Mouse (Mus musculus) Patski (cell line): ENCODE measurements around the gene Slc9b1. TPM values are rescaled to one million over a fixed set of nuclear protein-coding genes. Genes with fewer than 3 reads are reported as not detected.

ENCODE experiments used
- ATAC-seq: fragments of 100-300 bp; one replicate; pipeline ENCODE4 v1.8.0; 2021
- CTCF ChIA-PET: fragments of 350-600 bp; sonication (Branson Sonifier 250); formaldehyde crosslinking; loops from one replicate; lab custom pipeline; 2022; ENCODE audit warnings: inconsistent platforms; lab: Charles Lee
- POLR2A ChIA-PET: fragments of 350-600 bp; sonication (Branson Sonifier 250); formaldehyde crosslinking; loops from one replicate; lab custom pipeline; 2022; ENCODE audit warnings: antibody characterized with exemption, inconsistent platforms; lab: Charles Lee
- DNase-seq: peaks from one replicate; pipeline ENCODE4 v3.0.0-alpha.2; 2011; ENCODE audit warnings: low read depth, low spot score
- H3K27me3 ChIP-seq: fragments of 371-371 bp; one replicate; pipeline ENCODE4 v1.5.1; 2021
- CTCF ChIP-seq: fragments of 100-300 bp; IDR thresholded peaks from one replicate; pipeline ENCODE4 v1.5.1; 2021
- in situ Hi-C: fragments of 300-500 bp; cut with MboI; formaldehyde crosslinking; loops from 3 replicates; pipeline ENCODE4 v1.11.1; 2018; ENCODE audit warnings: low pct_unique_long_range_greater_than_20kb, mixed read lengths
- polyA plus RNA-seq: library from polyadenylated mRNA; unstranded; gene quantifications from one replicate; pipeline ENCODE4 v1.2.3, GENCODE M21; 2021

Slc9b1 gene
- polyA plus RNA-seq, 1 experiment from 2014 or later, result not detected

DNA sequence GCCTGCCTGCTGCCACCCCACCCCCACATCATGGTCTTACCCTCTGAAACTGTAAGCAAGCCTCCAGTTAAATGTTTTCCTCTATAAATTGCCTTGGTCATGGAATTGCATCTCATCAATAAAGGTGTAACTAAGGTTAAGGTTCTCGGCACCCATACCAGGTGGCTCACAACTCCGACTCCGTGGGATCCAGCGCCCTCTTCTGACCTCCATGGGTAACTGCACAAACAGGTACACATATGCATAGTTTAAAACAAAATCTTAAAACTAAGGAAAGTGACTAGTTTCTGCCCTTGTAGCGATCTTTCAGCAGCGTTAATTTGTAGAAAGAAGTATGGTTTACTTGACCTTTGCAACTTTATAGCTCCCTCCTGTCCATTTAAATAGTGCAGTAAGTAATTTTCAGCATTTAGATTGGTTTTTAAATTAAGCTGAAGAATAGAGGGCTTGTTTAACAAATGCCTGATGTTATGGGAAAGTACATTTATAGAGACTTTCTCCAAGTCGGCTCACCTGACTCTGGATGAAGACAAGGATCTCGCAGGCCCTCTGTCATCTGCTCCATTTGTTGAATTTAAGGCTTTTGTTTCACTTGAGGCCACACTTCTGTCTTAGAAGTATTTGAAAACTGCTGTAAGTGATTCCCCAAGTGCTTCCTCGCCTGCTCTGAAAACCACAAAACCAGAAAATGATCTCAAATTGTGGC lies 32.0 kb upstream of the Slc9b1 start:
- no peaks in the 10 kb centered on the region for H3K27me3 ChIP-seq
- DNase-seq, result no peak
- ATAC-seq, result no peak
- in situ Hi-C loops, result no loop called here
- ChIA-PET POLR2A (no interaction called here), CTCF (interaction anchor here (0.9 to 1.4 kb wide), 5 partner anchors 11 to 27 kb away, joined by 3 to 7 read pairs (median 4); no protein-coding TSS in a partner anchor)
- no peak for TF ChIP-seq CTCF

DNA sequence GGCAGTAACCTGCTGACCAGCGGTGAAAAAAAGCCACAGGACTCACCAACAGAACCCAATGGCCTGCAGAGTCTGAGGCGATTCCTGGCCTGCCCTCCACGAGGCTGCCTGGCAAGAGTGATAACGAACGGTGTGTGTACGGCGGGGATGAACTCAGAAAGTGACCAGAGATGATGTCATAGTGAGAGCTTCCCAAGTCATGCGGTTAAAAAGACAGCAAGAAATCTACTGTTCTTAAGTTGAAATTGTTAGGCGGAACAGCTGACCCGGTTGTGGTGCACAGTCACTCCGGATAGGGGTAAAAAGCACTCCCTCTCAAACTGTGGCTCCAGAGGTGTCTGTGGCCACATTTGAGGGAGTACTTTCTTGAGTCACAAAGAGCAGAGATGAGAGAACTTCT lies 29.5 kb upstream of the Slc9b1 start:
- ChIA-PET CTCF (interaction anchor here (1.3 kb wide), 1 partner anchor 11 kb away, joined by 3 read pairs; the partner anchor contains the start of gene Slc9b2), POLR2A (interaction anchor here (1.0 kb wide), 1 partner anchor 10 kb away, joined by 3 read pairs; no protein-coding TSS in a partner anchor)
- peak; percentile 4 for ATAC-seq
- DNase-seq, result no peak
- H3K27me3 ChIP-seq, result no peaks in the 10 kb centered on the region
- in situ Hi-C loops, result no loop called here
- no peak for TF ChIP-seq CTCF

DNA sequence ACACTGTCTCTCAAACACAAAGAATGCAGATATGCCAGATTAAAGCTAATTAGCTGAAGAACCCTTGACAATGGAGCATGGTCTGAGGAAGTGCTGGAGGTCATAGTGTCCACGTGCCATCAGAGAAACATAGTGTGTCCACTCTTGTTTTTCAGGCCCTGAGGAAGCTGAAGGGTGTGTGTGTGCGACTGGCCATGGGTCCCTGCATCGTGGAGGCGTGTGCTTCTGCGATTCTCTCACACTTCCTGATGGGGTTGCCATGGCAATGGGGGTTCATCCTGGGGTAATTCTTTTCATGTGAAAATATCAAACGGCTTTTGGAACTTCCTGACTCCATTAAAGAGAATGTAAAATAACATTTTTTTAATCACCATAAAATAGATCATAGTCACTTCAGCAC lies 23.5 kb upstream of the Slc9b1 start:
- CTCF ChIA-PET, result interaction anchor here (1.0 to 1.7 kb wide), 2 partner anchors 13 to 34 kb away, joined by 3 to 5 read pairs; no protein-coding TSS in a partner anchor
- TF ChIP-seq CTCF, result no peak
- ATAC-seq, result no peak
- in situ Hi-C loops, result no loop called here
- no peak for DNase-seq
- POLR2A ChIA-PET, result no interaction called here
- H3K27me3 ChIP-seq, result no peaks in the 10 kb centered on the region

DNA sequence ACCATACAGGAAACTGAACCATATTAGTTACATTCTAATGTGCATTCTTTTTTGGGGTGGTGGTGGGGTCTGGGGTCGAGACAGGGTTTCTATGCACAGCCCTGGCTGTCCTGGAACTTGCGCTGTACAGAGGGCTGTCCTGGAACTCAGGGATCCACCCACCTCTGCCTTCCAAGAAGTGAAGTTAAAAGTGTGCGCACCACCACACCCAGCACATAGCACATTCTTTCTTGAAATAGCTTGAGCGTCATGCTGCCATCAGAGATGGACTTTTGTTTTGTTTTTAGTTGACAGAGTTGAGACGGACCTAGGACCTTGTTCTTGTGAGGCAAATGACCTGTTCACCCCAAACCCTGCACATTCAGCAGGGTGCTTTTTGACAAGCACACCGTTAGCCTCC lies 20.7 kb upstream of the Slc9b1 start:
- CTCF ChIA-PET, result interaction anchor here (1.4 to 4.4 kb wide), 5 partner anchors 12 to 46 kb away, joined by 4 to 19 read pairs (median 7); partner anchors contain the start of gene Bdh2
- POLR2A ChIA-PET, result interaction anchor here (0.8 kb wide), 1 partner anchor 25 kb away, joined by 7 read pairs; no protein-coding TSS in a partner anchor
- TF ChIP-seq CTCF, result no peak
- ATAC-seq (no peak), DNase-seq (no peak)
- H3K27me3 ChIP-seq, result no peaks in the 10 kb centered on the region
- in situ Hi-C loops, result loop anchor here (5.0 kb wide), 1 partner anchor 35 kb away; no protein-coding TSS in a partner anchor

DNA sequence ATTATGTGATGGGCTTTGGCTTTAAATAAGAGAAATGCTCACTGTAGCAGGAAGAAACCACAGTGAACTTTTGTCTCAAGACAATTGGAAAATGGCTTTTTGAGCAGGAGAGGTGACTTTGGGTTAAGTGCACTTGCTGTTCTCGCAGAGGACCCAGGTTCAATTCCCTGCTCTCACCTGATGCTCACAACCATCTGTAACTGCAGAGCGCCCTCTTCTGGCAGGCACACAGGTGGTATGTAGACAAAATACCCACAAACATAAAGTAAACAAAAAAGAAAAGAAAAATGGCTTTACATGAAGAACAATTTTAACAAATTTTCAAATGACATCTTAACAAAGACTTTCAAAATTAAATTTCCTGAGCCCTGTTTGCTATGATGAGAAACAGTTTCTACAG lies 20.2 kb upstream of the Slc9b1 start:
- peak; percentile 74 for TF ChIP-seq CTCF
- ATAC-seq (no peak), DNase-seq (no peak)
- ChIA-PET POLR2A (no interaction called here), CTCF (interaction anchor here (0.7 to 4.4 kb wide), 11 partner anchors 8 to 47 kb away, joined by 3 to 19 read pairs (median 5); partner anchors contain the start of gene Bdh2)
- in situ Hi-C loops, result loop anchor here (5.0 kb wide), 1 partner anchor 35 kb away; no protein-coding TSS in a partner anchor
- H3K27me3 ChIP-seq, result no peaks in the 10 kb centered on the region

DNA sequence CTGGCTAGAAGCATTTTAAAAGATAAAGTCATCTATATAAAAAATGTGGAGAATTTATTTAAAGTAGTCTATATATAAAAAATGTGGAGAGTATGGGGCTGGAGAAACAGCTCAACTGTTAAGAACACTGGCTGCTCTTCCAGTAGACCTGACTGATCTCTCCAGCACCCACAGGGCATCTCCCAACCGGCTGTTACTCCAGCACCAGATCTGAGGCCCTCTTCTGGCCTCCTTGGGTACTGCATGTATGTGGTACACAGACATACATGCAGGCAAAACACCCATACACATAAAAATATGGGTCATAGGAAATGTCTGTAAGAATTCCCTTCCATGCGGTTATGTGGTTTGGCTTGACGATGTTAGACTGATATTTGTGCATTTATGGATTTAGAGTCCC lies 19.3 kb upstream of the Slc9b1 start:
- no peaks in the 10 kb centered on the region for H3K27me3 ChIP-seq
- TF ChIP-seq CTCF, result peak; percentile 92
- ChIA-PET CTCF (interaction anchor here (0.8 to 4.4 kb wide), 14 partner anchors 8 to 48 kb away, joined by 3 to 19 read pairs (median 4); partner anchors contain the start of gene Bdh2), POLR2A (interaction anchor here (0.8 kb wide), 1 partner anchor 48 kb away, joined by 3 read pairs; no protein-coding TSS in a partner anchor)
- ATAC-seq (peak; percentile 76), DNase-seq (no peak)
- in situ Hi-C loops, result loop anchor here (5.0 kb wide), 1 partner anchor 36 kb away; no protein-coding TSS in a partner anchor

DNA sequence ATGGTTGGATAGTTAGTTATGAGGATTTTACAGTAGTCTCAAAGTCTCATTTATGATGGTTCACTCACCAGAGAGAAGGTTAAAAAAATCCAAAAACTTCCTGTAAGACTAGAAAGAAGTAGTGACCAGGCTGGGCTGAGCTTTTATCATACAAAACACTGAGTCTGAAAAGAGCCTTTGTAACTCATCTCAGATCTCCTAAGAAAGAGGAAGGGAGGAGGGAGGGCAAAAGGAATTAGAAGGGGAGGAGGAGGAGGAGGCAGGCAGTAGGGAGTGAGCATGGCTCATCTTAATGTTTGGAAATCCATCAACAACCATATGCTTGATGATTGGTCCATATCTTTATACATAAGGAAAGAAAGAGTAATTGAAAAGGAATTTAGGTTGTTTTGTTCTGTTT lies 15.1 kb upstream of the Slc9b1 start:
- CTCF ChIA-PET, result no interaction called here
- ATAC-seq (no peak), DNase-seq (no peak)
- in situ Hi-C loops, result no loop called here
- no peaks in the 10 kb centered on the region for H3K27me3 ChIP-seq
- TF ChIP-seq CTCF, result no peak
- POLR2A ChIA-PET, result no interaction called here

DNA sequence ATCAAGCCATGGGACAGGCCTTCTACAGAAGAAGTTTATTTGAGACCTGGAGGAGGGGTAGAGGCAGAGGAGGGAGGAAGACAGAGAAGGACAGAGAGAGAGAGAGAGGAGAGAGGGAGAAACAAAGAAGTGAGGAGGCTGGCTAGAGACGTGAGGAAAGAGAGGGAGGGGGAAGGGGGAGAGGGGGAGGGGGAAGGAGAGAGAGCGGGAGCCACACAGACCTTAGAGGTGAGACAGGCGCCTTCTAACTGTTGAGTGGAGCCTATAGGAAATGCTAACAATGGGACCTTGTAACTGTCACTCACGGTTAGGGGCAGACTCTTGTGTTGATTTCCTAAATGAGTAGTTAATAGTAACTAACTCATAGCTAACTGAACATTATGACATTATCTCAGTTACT lies 14.1 kb upstream of the Slc9b1 start:
- in situ Hi-C loops, result no loop called here
- CTCF ChIA-PET, result no interaction called here
- ATAC-seq, result no peak
- POLR2A ChIA-PET, result no interaction called here
- DNase-seq, result no peak
- no peak for TF ChIP-seq CTCF
- no peaks in the 10 kb centered on the region for H3K27me3 ChIP-seq

DNA sequence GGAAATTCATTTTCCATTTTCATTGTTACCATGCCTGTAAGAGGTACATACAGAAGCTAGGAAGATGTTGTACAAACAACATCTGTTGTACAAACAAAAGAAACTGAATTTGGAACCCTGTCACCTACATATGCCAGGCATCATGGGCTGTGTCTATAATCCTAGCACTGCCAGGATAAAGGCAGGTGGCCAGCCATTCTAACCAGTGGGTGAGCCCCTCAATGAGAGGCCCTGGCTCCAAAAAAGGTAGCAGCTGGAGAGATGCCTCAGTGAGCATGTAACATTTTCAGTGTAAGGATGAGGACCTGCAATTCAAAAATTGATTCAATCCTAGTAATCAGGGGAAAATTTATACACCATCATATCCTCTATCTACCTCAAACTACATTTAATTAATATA lies 1.2 kb downstream of the Slc9b1 start:
- H3K27me3 ChIP-seq, result no peaks in the 10 kb centered on the region
- DNase-seq (no peak), ATAC-seq (no peak)
- in situ Hi-C loops, result no loop called here
- no peak for TF ChIP-seq CTCF
- ChIA-PET POLR2A (no interaction called here), CTCF (interaction anchor here (2.3 kb wide), 1 partner anchor 13 kb away, joined by 11 read pairs; no protein-coding TSS in a partner anchor)

DNA sequence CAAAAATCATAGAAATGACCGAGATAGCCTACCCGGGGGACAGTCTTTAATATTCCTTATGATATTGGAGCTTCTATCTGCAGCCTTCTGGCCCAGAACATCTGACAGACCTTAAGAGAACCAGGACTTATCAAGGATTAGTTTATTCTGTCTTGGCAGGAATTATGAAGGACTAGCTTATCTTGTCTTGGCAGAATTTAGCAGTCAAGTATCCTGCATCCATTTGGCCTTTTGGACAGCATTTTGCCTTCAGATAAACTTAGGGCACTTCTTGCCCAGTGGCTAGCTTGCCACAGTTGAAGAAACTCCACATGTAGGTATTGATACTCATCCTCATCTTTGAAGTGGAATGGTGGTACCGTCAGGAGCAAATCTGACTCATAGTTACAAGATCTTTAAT lies 4.0 kb downstream of the Slc9b1 start:
- CTCF ChIA-PET, result interaction anchor here (1.2 to 1.7 kb wide), 3 partner anchors 10 to 51 kb away, joined by 3 to 4 read pairs (median 4); no protein-coding TSS in a partner anchor
- TF ChIP-seq CTCF, result no peak
- in situ Hi-C loops, result no loop called here
- POLR2A ChIA-PET, result no interaction called here
- no peak for ATAC-seq
- no peaks in the 10 kb centered on the region for H3K27me3 ChIP-seq
- no peak for DNase-seq

DNA sequence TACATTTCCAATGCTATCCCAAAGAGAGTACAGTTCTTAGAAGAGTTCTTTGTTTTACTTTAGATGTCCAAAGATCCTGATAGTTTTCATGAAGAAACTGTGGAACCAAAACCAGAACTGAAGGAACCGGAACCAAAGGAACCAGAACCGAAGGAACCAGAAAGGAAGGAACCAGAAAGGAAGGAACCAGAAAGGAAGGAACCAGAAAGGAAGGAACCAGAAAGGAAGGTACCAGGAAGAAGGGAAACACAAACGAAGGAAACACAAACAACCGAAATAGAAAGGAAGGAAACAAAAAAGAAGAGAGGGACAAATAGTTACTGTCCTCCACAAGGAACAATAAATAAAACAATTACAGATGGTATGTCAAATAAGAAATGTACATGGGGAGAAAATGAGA lies 9.6 kb downstream of the Slc9b1 start:
- ChIA-PET POLR2A (no interaction called here), CTCF (no interaction called here)
- TF ChIP-seq CTCF, result no peak
- ATAC-seq (no peak), DNase-seq (no peak)
- in situ Hi-C loops, result no loop called here
- H3K27me3 ChIP-seq, result peaks cover 5% of the 10 kb centered on the region
